Mouse (Mus musculus): Measurements from ENCODE around the gene Ctf2. TPM values are rescaled to one million over a fixed set of nuclear protein-coding genes. Genes with fewer than 3 reads are reported as not detected.

The Ctf2 gene
- total and polyA plus RNA-seq, 3 experiments: 0.36 TPM; not detected in 2

- TF ChIP-seq MXI1 (IDR thresholded peaks at IDR 0.05; ENCODE audit: low read depth, low read length) (peak; percentile 93), MAZ (IDR thresholded peaks at IDR 0.05; ENCODE audit: low read depth, low read length) (peak; percentile 73; the same call in 1 of the 2 replicates), JUN (IDR thresholded peaks at IDR 0.05; ENCODE audit: insufficient read depth, low read depth, low read length) (no peak), USF2 (conservative IDR thresholded peaks at IDR 0.05; ENCODE audit: low read depth, low read length) (peak; percentile 56), CHD2 (IDR thresholded peaks at IDR 0.05; ENCODE audit: low read length) (no peak), ZNF384 (IDR thresholded peaks at IDR 0.05; ENCODE audit: low read depth, low read length) (no peak), MEF2A (IDR thresholded peaks at IDR 0.05; ENCODE audit: borderline replicate concordance, low read depth, low read length) (no peak; the same call in 1 of the 2 replicates), ZKSCAN1 (IDR thresholded peaks at IDR 0.05; ENCODE audit: borderline replicate concordance, low read depth, low read length) (no peak), CTCF (conservative IDR thresholded peaks at IDR 0.05 in 1 of 2, IDR thresholded peaks at IDR 0.05 in 1 of 2; ENCODE audit: low read depth in 2 of 2, low read length in 2 of 2) (peak in 1 of 2 experiments; percentile 75; a peak in 2 of 4 replicates), UBTF (IDR thresholded peaks at IDR 0.05; ENCODE audit: low read depth, low read length) (no peak; the same call in none of the 2 replicates), GABPA (IDR thresholded peaks at IDR 0.05; ENCODE audit: insufficient replicate concordance, low read depth, low read length) (no peak), JUND (conservative IDR thresholded peaks at IDR 0.05; ENCODE audit: low read depth, low read length) (no peak)
Observed at GRCm38 (mm10) chr7:127708207-127709078, 23.5 kb downstream of the Ctf2 start, which contains the start of gene Bcl7c (continued).

GRCm38 (mm10) chr7:127707957-127708206 lies 24.1 kb downstream of the Ctf2 start:
- dilution Hi-C loops (cut with MboI; ENCODE audit: extremely low pct_ligation_motif_present, extremely low pct_unique_long_range_greater_than_20kb, low sequenced_read_pairs): no loop called here
- in situ Hi-C loops (cut with MboI; ENCODE audit: low pct_ligation_motif_present, low pct_unique_long_range_greater_than_20kb, low sequenced_read_pairs): no loop called here
- peaks cover 9 to 33% of the 10 kb centered on the region in 2 experiments for H3K4me1 ChIP-seq (ENCODE audit: control insufficient read depth in 1 of 2, insufficient read depth in 2 of 2)
- TF ChIP-seq ZKSCAN1 (IDR thresholded peaks at IDR 0.05; ENCODE audit: borderline replicate concordance, low read depth, low read length) (no peak), ZMIZ1 (IDR thresholded peaks at IDR 0.05; ENCODE audit: low read depth, low read length) (no peak), CHD2 (IDR thresholded peaks at IDR 0.05; ENCODE audit: low read length) (0 out of 2 replicates have a peak, but pooled peaks have one; percentile 7), UBTF (IDR thresholded peaks at IDR 0.05; ENCODE audit: low read depth, low read length) (no peak), BHLHE40 (IDR thresholded peaks at IDR 0.05; ENCODE audit: low read depth, low read length) (peak; percentile 6; the same call in 1 of the 2 replicates), SMC3 (IDR thresholded peaks at IDR 0.05; ENCODE audit: low read depth, low read length) (no peak), MAX (IDR thresholded peaks at IDR 0.05; ENCODE audit: low read length) (no peak; the same call in 1 of the 2 replicates), ZC3H11A (IDR thresholded peaks at IDR 0.05; ENCODE audit: low read depth, low read length) (no peak), PAX5 (IDR thresholded peaks at IDR 0.05; ENCODE audit: low read length) (no peak), HCFC1 (IDR thresholded peaks at IDR 0.05; ENCODE audit: low read depth, low read length) (peak; percentile 59; the same call in 1 of the 2 replicates), ETS1 (conservative IDR thresholded peaks at IDR 0.05; ENCODE audit: low read depth, low read length) (peak; percentile 61; the same call in 1 of the 2 replicates), MAZ (IDR thresholded peaks at IDR 0.05; ENCODE audit: low read depth, low read length) (no peak; the same call in 1 of the 2 replicates), GABPA (IDR thresholded peaks at IDR 0.05; ENCODE audit: insufficient replicate concordance, low read depth, low read length) (no peak), IRF4 (IDR thresholded peaks at IDR 0.05; ENCODE audit: low read depth, low read length) (no peak), NELFE (IDR thresholded peaks at IDR 0.05; ENCODE audit: low read depth, low read length) (no peak), ELF1 (IDR thresholded peaks at IDR 0.05; ENCODE audit: low read depth, low read length) (peak; percentile 33; the same call in 1 of the 2 replicates), MXI1 (IDR thresholded peaks at IDR 0.05; ENCODE audit: low read depth, low read length) (no peak), CHD1 (IDR thresholded peaks at IDR 0.05; ENCODE audit: low read depth, low read length) (no peak; the same call in 1 of the 2 replicates), CTCF (conservative IDR thresholded peaks at IDR 0.05 in 1 of 2, IDR thresholded peaks at IDR 0.05 in 1 of 2; ENCODE audit: low read depth in 2 of 2, low read length in 2 of 2) (no peak), TBP (conservative IDR thresholded peaks at IDR 0.05; ENCODE audit: low read depth, low read length) (peak; percentile 72), POLR2A (IDR thresholded peaks at IDR 0.05; ENCODE audit: low read depth, low read length) (peak; percentile 58), JUN (IDR thresholded peaks at IDR 0.05; ENCODE audit: insufficient read depth, low read depth, low read length) (no peak), TCF12 (IDR thresholded peaks at IDR 0.05; ENCODE audit: low read depth, low read length) (peak; percentile 73), MEF2A (IDR thresholded peaks at IDR 0.05; ENCODE audit: borderline replicate concordance, low read depth, low read length) (peak; percentile 72; the same call in 1 of the 2 replicates), SIN3A (IDR thresholded peaks at IDR 0.05; ENCODE audit: low read length) (peak; percentile 83), POLR2AphosphoS2 (IDR thresholded peaks at IDR 0.05; ENCODE audit: low read depth, low read length) (no peak), EP300 (IDR thresholded peaks at IDR 0.05; ENCODE audit: low read length) (peak; percentile 62; the same call in 1 of the 2 replicates), USF1 (IDR thresholded peaks at IDR 0.05; ENCODE audit: low read depth, low read length) (no peak), KAT2A (IDR thresholded peaks at IDR 0.05; ENCODE audit: insufficient replicate concordance, low read length) (no peak), RAD21 (IDR thresholded peaks at IDR 0.05; ENCODE audit: low read depth, low read length) (no peak)

More at GRCm38 (mm10) chr7:127707957-127708206, 24.1 kb downstream of the Ctf2 start:
- Histone ChIP-seq H3K4me2 (ENCODE audit: insufficient read depth, low read depth, poor library complexity, severe bottlenecking) (peak overlapping the region; percentile 78), H3K4me3 (replicated peaks in 1 of 3; ENCODE audit: low read depth in 2 of 3, low read length in 2 of 3, poor library complexity in 1 of 3) (peak overlapping the region; percentile 68 to 77 (median 77)), H3K79me2 (replicated peaks; ENCODE audit: control insufficient read depth, extremely low read depth, insufficient read depth, poor library complexity, severe bottlenecking) (no peaks in the 10 kb centered on the region), H3K36me3 (replicated peaks in 1 of 2; ENCODE audit: control insufficient read depth in 1 of 2, insufficient read depth in 1 of 2, low read length in 1 of 2) (peaks cover 16 to 35% of the 10 kb centered on the region in 2 experiments), H3K9me3 (replicated peaks; ENCODE audit: low read length) (no peaks in the 10 kb centered on the region), H3K27me3 (replicated peaks) (no peaks in the 10 kb centered on the region), H3K9ac (ENCODE audit: insufficient read depth, low read depth) (peak overlapping the region; percentile 63), H3K27ac (ENCODE audit: insufficient read depth, low read depth) (peak overlapping the region; percentile 92)
- no peak for DNase-seq (ENCODE audit: extremely low read depth)

Measured in CH12.LX (cell line).